Mouse (Mus musculus): ENCODE results near the gene Golga4. TPM values are rescaled to one million over a fixed set of nuclear protein-coding genes. Genes with fewer than 3 reads are reported as not detected.

Gene Golga4
- polyA plus RNA-seq, 1 experiment from 2014 or later: 60.0 TPM

- 66% methylated on average over 6 of the region's 6 CpGs for WGBS
These were observed 123.8 kb downstream of the Golga4 start for GRCm38 (mm10) chr9:118629763-118630379.

More at GRCm38 (mm10) chr9:118629763-118630379, 123.8 kb downstream of the Golga4 start:
- H3K27me3 ChIP-seq (ENCODE audit: insufficient read depth, poor library complexity, severe bottlenecking): no peaks in the 10 kb centered on the region
- H3K4me3 ChIP-seq: no peak overlapping the region
- peaks cover 24% of the 10 kb centered on the region for H3K4me1 ChIP-seq
- no peak overlapping the region for H3K27ac ChIP-seq
- H3K36me3 ChIP-seq: peaks cover 32% of the 10 kb centered on the region
- no peaks in the 10 kb centered on the region for H3K9me3 ChIP-seq
- DNase-seq (ENCODE audit: low spot score): no peak

Other genes with a start within 250 kb of the Golga4 start
- gene Eomes, start 28.1 kb upstream of the Golga4 start, polyA plus RNA-seq (2016; fragmentation: Nextera tagmentation; extraction: Ambion mirVana): 0.11 and 0.13 TPM in 2 replicates
- 8.3 and 8.9 TPM in 2 replicates for gene Itga9, start 100.4 kb downstream of the Golga4 start, polyA plus RNA-seq (2016; fragmentation: Nextera tagmentation; extraction: Ambion mirVana)

All from heart, embryonic 10.5 days (tissue).